Mouse (Mus musculus): ENCODE results near the gene Ppil1.
"Not testable (repeated sequence)": the region's sequence is repeated elsewhere in the genome, so short reads cannot be mapped to it uniquely, and the experiment has no call there.

- not testable (repeated sequence) for TF ChIP-seq POLR2A (IDR thresholded peaks at IDR 0.05; ENCODE audit: borderline replicate concordance, extremely low read depth, insufficient read depth, insufficient read length, poor library complexity, severe bottlenecking); CTCF (IDR thresholded peaks at IDR 0.05; ENCODE audit: borderline replicate concordance, extremely low read depth, insufficient read depth, insufficient read length)
These were observed 3.1 kb upstream of the Ppil1 start for GRCm38 (mm10) chr17:29267040-29267439.
